In genomic region chr5:120156166-120156909, GRCm38 (mm10) we compare ENCODE assay signal across 9 mouse cellular contexts. TPM values are rescaled to one million over a fixed set of nuclear protein-coding genes. Genes with fewer than 3 reads are reported as not detected.
DNase-seq lines count a peak whose midpoint lies in the region; ATAC-seq and TF ChIP-seq lines count a peak whose summit lies in the region.
"Had no signal": no experiment of that assay in that cellular context is flagged by ENCODE, and none has a peak within 500 bp of the region (broad histone marks: within the 10 kb centered on the region; RNA-seq: fewer than 3 reads in every experiment).

No protein-coding gene starts in this region.

- H3K36me3 ChIP-seq in forebrain, embryonic 14.5 days (ENCODE audit: control insufficient read depth, insufficient read depth, low read length) = no peaks in the 10 kb centered on the region
- H3K36me3 ChIP-seq in hindbrain, embryonic 12.5 days = no peaks in the 10 kb centered on the region
- peaks cover 13% of the 10 kb centered on the region for H3K36me3 ChIP-seq in limb, embryonic 14.5 days (ENCODE audit: control insufficient read depth, insufficient read depth, low read length)

- WGBS in forebrain, embryonic 14.5 days = 64% methylated on average over 21 of the region's 21 CpGs
- 63% methylated on average over 21 of the region's 21 CpGs for WGBS in hindbrain, embryonic 12.5 days
- WGBS in limb, embryonic 14.5 days = 55% methylated on average over 21 of the region's 21 CpGs

- H3K27me3 ChIP-seq in forebrain, embryonic 14.5 days (replicated peaks; ENCODE audit: control insufficient read depth, insufficient read depth, low read length) = no peaks in the 10 kb centered on the region
- H3K27me3 ChIP-seq in hindbrain, embryonic 12.5 days = no peaks in the 10 kb centered on the region
- no peaks in the 10 kb centered on the region for H3K27me3 ChIP-seq in limb, embryonic 14.5 days (ENCODE audit: control insufficient read depth, insufficient read depth, low read length)

- TF ChIP-seq POLR2A in limb, embryonic 14.5 days (IDR thresholded peaks at IDR 0.05; ENCODE audit: borderline replicate concordance, extremely low read depth, insufficient read depth, insufficient read length) = no peak

- peak overlapping the region; percentile 52; the same call in 1 of the 2 replicates for H3K27ac ChIP-seq in forebrain, embryonic 14.5 days (ENCODE audit: low read depth, low read length)
- peak overlapping the region; percentile 73 for H3K27ac ChIP-seq in hindbrain, embryonic 12.5 days
- 0 out of 2 replicates have a peak overlapping the region, but pooled peaks have one; percentile 33 for H3K27ac ChIP-seq in limb, embryonic 14.5 days (replicated peaks; ENCODE audit: low read depth, low read length)

- peak; percentile 13 for DNase-seq in adrenal gland, adult 8-10 months
- DNase-seq in adrenal gland, postnatal 25 days = no peak
- peak; percentile 35 for DNase-seq in forebrain, embryonic 14.5 days (ENCODE audit: low spot score)
- peak; percentile 30 for DNase-seq in limb, embryonic 14.5 days (ENCODE audit: low spot score)
- no peak for DNase-seq in testis, postnatal 14 days (ENCODE audit: low spot score)
- DNase-seq in cerebellum, adult 11-12 months = no peak
- DNase-seq in embryo, embryonic 9.5 days (ENCODE audit: extremely low spot score) = no peak

- no peak overlapping the region for H3K4me2 ChIP-seq in forebrain, embryonic 14.5 days (ENCODE audit: low read length)
- no peak overlapping the region for H3K4me2 ChIP-seq in hindbrain, embryonic 12.5 days (replicated peaks)
- H3K4me2 ChIP-seq in limb, embryonic 14.5 days (replicated peaks; ENCODE audit: low read depth, low read length, severe bottlenecking) = no peak overlapping the region

- peaks cover 14% of the 10 kb centered on the region for H3K4me1 ChIP-seq in forebrain, embryonic 14.5 days (ENCODE audit: control insufficient read depth, insufficient read depth, low read length)
- peaks cover 23% of the 10 kb centered on the region for H3K4me1 ChIP-seq in hindbrain, embryonic 12.5 days
- H3K4me1 ChIP-seq in limb, embryonic 14.5 days (ENCODE audit: control insufficient read depth, insufficient read depth, low read length) = no peaks in the 10 kb centered on the region

- H3K4me3 ChIP-seq in forebrain, embryonic 14.5 days (ENCODE audit: low read depth, low read length) = no peak overlapping the region
- no peak overlapping the region for H3K4me3 ChIP-seq in hindbrain, embryonic 12.5 days
- no peak overlapping the region for H3K4me3 ChIP-seq in limb, embryonic 14.5 days (replicated peaks; ENCODE audit: low read length)
- H3K4me3 ChIP-seq: myocyte had no signal

- peak; percentile 12; the same call in 1 of the 2 replicates for ATAC-seq in forebrain, embryonic 14.5 days
- ATAC-seq in hindbrain, embryonic 12.5 days (ENCODE audit: low FRiP score) = no peak
- ATAC-seq in limb, embryonic 14.5 days (ENCODE audit: low FRiP score, low read depth) = peak; percentile 30

- no peaks in the 10 kb centered on the region for H3K9me3 ChIP-seq in forebrain, embryonic 14.5 days (replicated peaks; ENCODE audit: control insufficient read depth, low read length)
- H3K9me3 ChIP-seq in hindbrain, embryonic 12.5 days (replicated peaks) = no peaks in the 10 kb centered on the region
- no peaks in the 10 kb centered on the region for H3K9me3 ChIP-seq in limb, embryonic 14.5 days (ENCODE audit: control insufficient read depth, low read length)

- H3K9ac ChIP-seq in forebrain, embryonic 14.5 days (ENCODE audit: low read length) = no peak overlapping the region; the same call in 1 of the 2 replicates
- peak overlapping the region; percentile 32; the same call in 1 of the 2 replicates for H3K9ac ChIP-seq in hindbrain, embryonic 12.5 days
- no peak overlapping the region for H3K9ac ChIP-seq in limb, embryonic 14.5 days (ENCODE audit: low read depth, low read length, severe bottlenecking)

RNA-seq across cellular contexts. Expression of gene Rbm19, which starts 40.1 kb away (rescaled TPM):
- 10 to 100 TPM; 25.8 to 27.7 (median 27.3) TPM for total RNA-seq in adrenal gland, adult 8-10 months (2022)
- 19.1 and 25.0 TPM in 2 replicates for total RNA-seq in adrenal gland, postnatal 25 days (2021)
- 12.8 and 15.0 TPM in 2 replicates for polyA plus RNA-seq in forebrain, embryonic 14.5 days (2014; fragmentation: Nextera tagmentation; extraction: Ambion mirVana)
- polyA plus RNA-seq in hindbrain, embryonic 12.5 days (2016; fragmentation: Nextera tagmentation; extraction: Ambion mirVana) = 26.3 and 28.2 TPM in 2 replicates
- 11.6 and 13.9 TPM in 2 replicates for polyA plus RNA-seq in limb, embryonic 14.5 days (2012; rRNA removed)
- polyA plus RNA-seq in limb, embryonic 14.5 days (2014; fragmentation: Nextera tagmentation; extraction: Ambion mirVana) = 16.7 and 19.8 TPM in 2 replicates

Comparison
In these comparisons a context has a peak if more than half of its experiments do, and no peak if none do; other contexts are left out.
1. DNase-seq: peak in adrenal gland, adult 8-10 months (single experiment), forebrain, embryonic 14.5 days (single experiment) and limb, embryonic 14.5 days (single experiment); none in adrenal gland, postnatal 25 days (single experiment), testis, postnatal 14 days (single experiment), cerebellum, adult 11-12 months (single experiment) and embryo, embryonic 9.5 days (single experiment).
2. Peak in every context shown above with its lines, with median percentiles within 50 percentile points of each other: H3K27ac ChIP-seq.